Mouse (Mus musculus) spleen, adult 10 weeks (tissue): ENCODE measurements around the gene Ubr3. TPM values are rescaled to one million over a fixed set of nuclear protein-coding genes. Genes with fewer than 3 reads are reported as not detected.

Experiments used
- polyA plus RNA-seq: library from polyadenylated mRNA; stranded (reverse); fragments of 350-450 nt; fragmentation: Illumina TruSeq; extraction: RNeasy Lipid Tissue Mini Kit (QIAGEN cat#74804); gene quantifications from one replicate; pipeline ENCODE4 v1.2.3, GENCODE M21; 2015; ENCODE audit warnings: low replicate concordance; ENCODE audit not compliant: insufficient read depth

Gene Ubr3
- polyA plus RNA-seq, result 42.8 TPM

DNA sequence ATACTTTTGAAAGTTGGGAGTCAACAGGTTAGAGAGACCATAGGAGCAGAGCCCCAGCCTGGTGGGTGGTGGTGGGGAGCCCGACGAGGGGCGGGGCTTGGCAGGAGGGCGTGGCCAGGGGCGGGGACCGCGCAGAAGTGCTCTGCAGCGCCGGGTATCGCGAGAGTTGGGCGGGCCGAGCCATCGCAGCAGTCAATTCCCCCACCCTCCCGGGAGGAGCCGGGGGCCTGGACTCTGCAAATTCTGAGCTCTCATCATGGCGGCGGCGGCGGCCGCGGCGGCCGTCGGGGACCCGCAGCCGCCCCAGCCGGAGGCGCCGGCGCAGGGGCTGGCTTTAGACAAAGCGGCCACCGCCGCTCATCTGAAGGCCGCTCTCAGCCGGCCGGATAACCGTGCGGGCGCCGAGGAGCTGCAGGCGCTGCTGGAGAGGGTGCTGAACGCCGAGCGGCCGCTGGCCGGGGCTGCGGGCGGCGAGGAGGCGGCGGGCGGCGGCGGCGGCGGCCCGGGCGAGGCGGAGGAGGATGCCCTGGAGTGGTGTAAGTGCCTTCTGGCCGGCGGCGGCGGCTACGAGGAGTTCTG lies at the start of gene Ubr3:
Gene Ubr3 (plus strand): TSS at position 208 of the 579 bp plus-strand sequence.

GRCm38 (mm10) chr2:69861485-69862091 lies 35.5 kb upstream of the Ubr3 start, which contains the start of gene Ssb:
Gene Ssb (plus strand): TSS chr2:69861562.

GRCm38 (mm10) chr2:69885451-69886305 lies 11.4 kb upstream of the Ubr3 start, which contains the start of gene Mettl5:
Gene Mettl5 (minus strand): TSS chr2:69885615.

DNA sequence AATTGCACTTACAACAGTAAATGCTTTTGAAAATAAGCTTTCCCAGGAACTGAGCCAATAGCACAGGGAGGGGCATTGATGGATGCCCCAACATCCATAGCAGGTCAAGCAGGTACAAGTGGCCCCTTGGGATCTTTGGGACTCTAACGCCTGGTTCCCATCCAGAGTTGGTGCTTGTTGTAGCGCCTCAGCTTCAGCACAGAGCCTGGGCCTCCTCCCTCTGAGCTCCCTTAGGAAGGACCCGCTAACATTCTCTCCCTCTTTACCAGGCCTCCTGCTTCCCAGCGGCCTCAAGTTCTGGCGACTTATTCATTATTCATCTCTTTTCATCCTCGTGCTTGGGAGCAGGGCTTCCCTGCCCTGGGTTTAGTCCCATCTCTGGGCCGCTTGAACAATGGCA lies 141.7 kb downstream of the Ubr3 start, which contains the start of gene Myo3b:
Gene Myo3b (plus strand): TSS at position 375 of the 400 bp plus-strand sequence.

Other genes with a start within 250 kb of the Ubr3 start
- 0.15 TPM for gene Klhl41, start 227.1 kb upstream of the Ubr3 start, polyA plus RNA-seq
- gene Fastkd1, start 183.7 kb upstream of the Ubr3 start, polyA plus RNA-seq, result 20.8 TPM
- gene Ppig, start 174.7 kb upstream of the Ubr3 start, polyA plus RNA-seq, result 115 TPM
- gene Ccdc173, start 107.7 kb upstream of the Ubr3 start, polyA plus RNA-seq, result 3.5 TPM
- 27.2 TPM for gene Phospho2, start 107.6 kb upstream of the Ubr3 start, polyA plus RNA-seq
- 9.3 TPM for gene Klhl23, start 75.3 kb upstream of the Ubr3 start, polyA plus RNA-seq
- 361 TPM for gene Ssb, start 35.7 kb upstream of the Ubr3 start, polyA plus RNA-seq
- 37.1 TPM for gene Mettl5, start 11.6 kb upstream of the Ubr3 start, polyA plus RNA-seq
- 0.69 TPM for gene Myo3b, start 141.9 kb downstream of the Ubr3 start, polyA plus RNA-seq